Mouse (Mus musculus) forebrain, embryonic 14.5 days (tissue): ENCODE measurements around the gene Ephx1. TPM values are rescaled to one million over a fixed set of nuclear protein-coding genes. Genes with fewer than 3 reads are reported as not detected.

ENCODE experiments used
- ATAC-seq: fragments of 200-750 bp; cut with Nextera tagmentation; 2 replicates; pipeline ENCODE4 v1.8.0; 2017; ENCODE audit warnings: mild to moderate bottlenecking, moderate library complexity
- DNase-seq: peaks from one replicate; pipeline ENCODE4 v3.0.0-alpha.2; 2015; ENCODE audit warnings: low spot score
- H3K27ac ChIP-seq: fragments of 300-500 bp; sonication (generic); 2 replicates; pipeline ENCODE4 v1.5.1; 2014; ENCODE audit warnings: low read depth, mild to moderate bottlenecking, control low read depth, low read length, moderate library complexity
- H3K27me3 ChIP-seq: fragments of 300-500 bp; sonication (generic); replicated peaks from 2 replicates; pipeline ENCODE4 v1.6.1; 2014; ENCODE audit warnings: low read length, control low read depth, mixed read lengths; ENCODE audit not compliant: control insufficient read depth, insufficient read depth
- H3K36me3 ChIP-seq: fragments of 300-500 bp; sonication (generic); 2 replicates; pipeline ENCODE4 v1.6.1; 2014; ENCODE audit warnings: low read length, control low read depth; ENCODE audit not compliant: control insufficient read depth, insufficient read depth
- H3K4me1 ChIP-seq: fragments of 300-500 bp; sonication (generic); 2 replicates; pipeline ENCODE4 v1.6.1; 2014; ENCODE audit warnings: antibody characterized with exemption, low read length, control low read depth; ENCODE audit not compliant: control insufficient read depth, insufficient read depth
- H3K4me2 ChIP-seq: fragments of 300-500 bp; sonication (generic); 2 replicates; pipeline ENCODE4 v1.6.1; 2014; ENCODE audit warnings: mild to moderate bottlenecking, control low read depth, low read length
- H3K4me3 ChIP-seq: fragments of 300-500 bp; sonication (generic); 2 replicates; pipeline ENCODE4 v1.5.1; 2014; ENCODE audit warnings: low read depth, low read length, control low read depth
- H3K9ac ChIP-seq: fragments of 300-500 bp; sonication (generic); 2 replicates; pipeline ENCODE4 v1.6.1; 2014; ENCODE audit warnings: mild to moderate bottlenecking, low read length, control low read depth, moderate library complexity
- H3K9me3 ChIP-seq: fragments of 300-500 bp; sonication (generic); replicated peaks from 2 replicates; pipeline ENCODE4 v1.6.1; 2016; ENCODE audit warnings: low read length, control low read depth, mixed read lengths; ENCODE audit not compliant: control insufficient read depth
- WGBS: fragments of 180-500 bp; shearing (Covaris S2); extraction: QIAGEN DNeasy Blood & Tissue Kit; methylation state at CpG from one replicate; pipeline ENCODE4 v1.1.7; 2014; 5-methylcytosine and 5-hydroxymethylcytosine counted together
- polyA plus RNA-seq: library from polyadenylated mRNA; unstranded; fragments of >200 nt; fragmentation: Nextera tagmentation; extraction: Ambion mirVana; gene quantifications from 2 replicates; pipeline ENCODE4 v1.2.1, GENCODE M21; 2014

The Ephx1 gene
- 4.1 and 5.5 TPM in 2 replicates for polyA plus RNA-seq

GRCm38 (mm10) chr1:181020756-181021487, at the start of gene Ephx1:
Gene Ephx1 (minus strand): TSS chr1:181020904.
- H3K4me2 ChIP-seq, result no peak within 1 kb of the TSS
- H3K9ac ChIP-seq, result no peak within 1 kb of the TSS
- no peak within 1 kb of the TSS for H3K27ac ChIP-seq
- no peak for DNase-seq
- H3K36me3 ChIP-seq, result no peaks in the 10 kb centered on the region
- WGBS, result 56% methylated on average over 5 of the region's 5 CpGs
- H3K27me3 ChIP-seq, result no peaks in the 10 kb centered on the region
- no peak within 1 kb of the TSS for H3K4me3 ChIP-seq
- no peak for ATAC-seq
- peaks cover 4% of the 10 kb centered on the region; the same call in 1 of the 2 replicates for H3K4me1 ChIP-seq
- H3K9me3 ChIP-seq, result no peaks in the 10 kb centered on the region

GRCm38 (mm10) chr1:181069671-181070070, 49.0 kb upstream of the Ephx1 start:
- Histone ChIP-seq H3K27me3 (no peaks in the 10 kb centered on the region), H3K9ac (no peak overlapping the region), H3K36me3 (no peaks in the 10 kb centered on the region), H3K4me2 (no peak overlapping the region), H3K9me3 (no peaks in the 10 kb centered on the region), H3K4me3 (no peak overlapping the region), H3K4me1 (no peaks in the 10 kb centered on the region), H3K27ac (no peak overlapping the region)
- ATAC-seq, result no peak
- no peak for DNase-seq
- WGBS, result 72% methylated on average over 11 of the region's 11 CpGs

- Histone ChIP-seq H3K4me3 (no peak overlapping the region), H3K4me2 (no peak overlapping the region), H3K27ac (no peak overlapping the region), H3K9me3 (no peaks in the 10 kb centered on the region), H3K9ac (no peak overlapping the region), H3K4me1 (no peaks in the 10 kb centered on the region), H3K27me3 (no peaks in the 10 kb centered on the region), H3K36me3 (no peaks in the 10 kb centered on the region)
- ATAC-seq (no peak), DNase-seq (no peak)
- 74% methylated on average over 1 of the region's 1 CpGs for WGBS
Measured at GRCm38 (mm10) chr1:181068344-181068743, 47.6 kb upstream of the Ephx1 start.

GRCm38 (mm10) chr1:181064648-181065047, 43.9 kb upstream of the Ephx1 start:
- DNase-seq, result no peak
- no peak for ATAC-seq
- Histone ChIP-seq H3K9ac (no peak overlapping the region), H3K4me2 (no peak overlapping the region), H3K9me3 (no peaks in the 10 kb centered on the region), H3K36me3 (no peaks in the 10 kb centered on the region), H3K4me1 (no peaks in the 10 kb centered on the region), H3K4me3 (no peak overlapping the region), H3K27me3 (no peaks in the 10 kb centered on the region), H3K27ac (no peak overlapping the region)
- 86% methylated on average over 6 of the region's 6 CpGs for WGBS

GRCm38 (mm10) chr1:181063991-181064390, 43.3 kb upstream of the Ephx1 start:
- H3K27me3 ChIP-seq, result no peaks in the 10 kb centered on the region
- no peak overlapping the region for H3K9ac ChIP-seq
- H3K4me2 ChIP-seq, result no peak overlapping the region
- WGBS, result 74% methylated on average over 2 of the region's 2 CpGs
- H3K27ac ChIP-seq, result no peak overlapping the region
- H3K9me3 ChIP-seq, result no peaks in the 10 kb centered on the region
- H3K36me3 ChIP-seq, result no peaks in the 10 kb centered on the region
- H3K4me3 ChIP-seq, result no peak overlapping the region
- no peak for DNase-seq
- no peak for ATAC-seq
- H3K4me1 ChIP-seq, result no peaks in the 10 kb centered on the region

GRCm38 (mm10) chr1:181061784-181062485, 41.2 kb upstream of the Ephx1 start:
- Histone ChIP-seq H3K4me3 (no peak overlapping the region), H3K36me3 (no peaks in the 10 kb centered on the region), H3K9ac (no peak overlapping the region), H3K9me3 (no peaks in the 10 kb centered on the region), H3K4me2 (no peak overlapping the region), H3K4me1 (no peaks in the 10 kb centered on the region), H3K27me3 (no peaks in the 10 kb centered on the region), H3K27ac (no peak overlapping the region)
- ATAC-seq, result no peak
- DNase-seq, result no peak
- 85% methylated on average over 3 of the region's 3 CpGs for WGBS

- no peak for DNase-seq
- no peak for ATAC-seq
- Histone ChIP-seq H3K4me3 (no peak overlapping the region), H3K27me3 (no peaks in the 10 kb centered on the region), H3K4me2 (no peak overlapping the region), H3K36me3 (no peaks in the 10 kb centered on the region), H3K9ac (no peak overlapping the region), H3K9me3 (no peaks in the 10 kb centered on the region), H3K4me1 (no peaks in the 10 kb centered on the region), H3K27ac (no peak overlapping the region)
- WGBS, result 84% methylated on average over 4 of the region's 4 CpGs
Measured at GRCm38 (mm10) chr1:181052898-181053297, 32.2 kb upstream of the Ephx1 start.

- H3K27ac ChIP-seq, result no peak within 1 kb of the TSS
- no peaks in the 10 kb centered on the region for H3K36me3 ChIP-seq
- 87% methylated on average over 6 of the region's 6 CpGs for WGBS
- ATAC-seq (no peak), DNase-seq (no peak)
- no peak within 1 kb of the TSS for H3K4me3 ChIP-seq
- no peaks in the 10 kb centered on the region for H3K27me3 ChIP-seq
- no peak within 1 kb of the TSS for H3K9ac ChIP-seq
- no peaks in the 10 kb centered on the region for H3K4me1 ChIP-seq
- H3K4me2 ChIP-seq, result no peak within 1 kb of the TSS
- no peaks in the 10 kb centered on the region for H3K9me3 ChIP-seq
Measured at GRCm38 (mm10) chr1:181050937-181051336, 30.2 kb upstream of the Ephx1 start, which contains the start of gene 9130409I23Rik. Gene 9130409I23Rik (plus strand): TSS chr1:181051237.

GRCm38 (mm10) chr1:181049328-181049842, 28.7 kb upstream of the Ephx1 start:
- ATAC-seq (no peak), DNase-seq (no peak)
- Histone ChIP-seq H3K4me3 (no peak overlapping the region), H3K36me3 (no peaks in the 10 kb centered on the region), H3K4me2 (no peak overlapping the region), H3K9ac (no peak overlapping the region), H3K27me3 (no peaks in the 10 kb centered on the region), H3K4me1 (no peaks in the 10 kb centered on the region), H3K27ac (no peak overlapping the region), H3K9me3 (no peaks in the 10 kb centered on the region)
